Mouse (Mus musculus) embryonic facial prominence, embryonic 14.5 days (tissue): ENCODE results near the gene Top3b. TPM values are rescaled to one million over a fixed set of nuclear protein-coding genes. Genes with fewer than 3 reads are reported as not detected.
A peak's percentile ranks its signal among the peaks of the same experiment; 100 is the strongest.
"Not testable (repeated sequence)": the region's sequence is repeated elsewhere in the genome, so short reads cannot be mapped to it uniquely, and the experiment has no call there.

Source experiments
- ATAC-seq: fragments of 200-750 bp; cut with Nextera tagmentation; 2 replicates; pipeline ENCODE4 v1.8.0; 2017; ENCODE audit warnings: low read depth, moderate number of reproducible peaks, moderate TSS enrichment
- DNase-seq: peaks from one replicate; pipeline ENCODE4 v3.0.0-alpha.2; 2015; ENCODE audit warnings: low spot score
- H3K27ac ChIP-seq: fragments of 300-500 bp; sonication (generic); replicated peaks from 2 replicates; pipeline ENCODE4 v1.5.1; 2014; ENCODE audit warnings: low read depth, mild to moderate bottlenecking, low read length, moderate library complexity
- H3K27me3 ChIP-seq: fragments of 300-500 bp; sonication (generic); replicated peaks from 2 replicates; pipeline ENCODE4 v1.6.1; 2014; ENCODE audit warnings: low read length; ENCODE audit not compliant: control insufficient read depth, insufficient read depth
- H3K36me3 ChIP-seq: fragments of 300-500 bp; sonication (generic); 2 replicates; pipeline ENCODE4 v1.6.1; 2014; ENCODE audit warnings: low read length, mixed read lengths; ENCODE audit not compliant: control insufficient read depth, insufficient read depth
- H3K4me1 ChIP-seq: fragments of 300-500 bp; sonication (generic); 2 replicates; pipeline ENCODE4 v1.6.1; 2014; ENCODE audit warnings: antibody characterized with exemption, low read length; ENCODE audit not compliant: control insufficient read depth, insufficient read depth
- H3K4me2 ChIP-seq: fragments of 300-500 bp; sonication (generic); 2 replicates; pipeline ENCODE4 v1.6.1; 2014; ENCODE audit warnings: low read depth, mild to moderate bottlenecking, low read length, moderate library complexity, mixed read lengths
- H3K4me3 ChIP-seq: fragments of 300-500 bp; sonication (generic); 2 replicates; pipeline ENCODE4 v1.5.1; 2014; ENCODE audit warnings: low read depth, mild to moderate bottlenecking, low read length
- H3K9ac ChIP-seq: fragments of 300-500 bp; sonication (generic); 2 replicates; pipeline ENCODE4 v1.6.1; 2014; ENCODE audit warnings: low read depth, mild to moderate bottlenecking, low read length, moderate library complexity, mixed read lengths
- H3K9me3 ChIP-seq: fragments of 300-500 bp; sonication (generic); 2 replicates; pipeline ENCODE4 v1.6.1; 2016; ENCODE audit warnings: low read length; ENCODE audit not compliant: control insufficient read depth
- WGBS: fragments of 180-500 bp; shearing (Covaris S2); extraction: QIAGEN DNeasy Blood & Tissue Kit; methylation state at CpG from one replicate; pipeline ENCODE4 v1.1.7; 2014; 5-methylcytosine and 5-hydroxymethylcytosine counted together
- polyA plus RNA-seq: library from polyadenylated mRNA; unstranded; fragments of >200 nt; fragmentation: Nextera tagmentation; extraction: Ambion mirVana; gene quantifications from 2 replicates; pipeline ENCODE4 v1.2.1, GENCODE M21; 2014

Gene Top3b
- polyA plus RNA-seq, 1 experiment from 2014 or later: 63.7 TPM

GRCm38 (mm10) chr16:16855541-16855940, 15.0 kb upstream of the Top3b start:
- H3K36me3 ChIP-seq: no peaks in the 10 kb centered on the region
- ATAC-seq (no peak), DNase-seq (no peak)
- H3K9me3 ChIP-seq: no peaks in the 10 kb centered on the region
- H3K4me3 ChIP-seq: no peak overlapping the region
- H3K4me1 ChIP-seq: no peaks in the 10 kb centered on the region
- no peak overlapping the region for H3K4me2 ChIP-seq
- no peak overlapping the region for H3K9ac ChIP-seq
- 92% methylated on average over 1 of the region's 1 CpGs for WGBS
- no peaks in the 10 kb centered on the region for H3K27me3 ChIP-seq
- H3K27ac ChIP-seq: no peak overlapping the region

GRCm38 (mm10) chr16:16856054-16856453, 14.5 kb upstream of the Top3b start:
- H3K27me3 ChIP-seq, H3K27ac ChIP-seq, H3K9me3 ChIP-seq, H3K4me2 ChIP-seq, H3K9ac ChIP-seq, DNase-seq, H3K36me3 ChIP-seq, H3K4me3 ChIP-seq, H3K4me1 ChIP-seq, ATAC-seq: not testable (repeated sequence)
- 84% methylated on average over 9 of the region's 9 CpGs for WGBS

DNA sequence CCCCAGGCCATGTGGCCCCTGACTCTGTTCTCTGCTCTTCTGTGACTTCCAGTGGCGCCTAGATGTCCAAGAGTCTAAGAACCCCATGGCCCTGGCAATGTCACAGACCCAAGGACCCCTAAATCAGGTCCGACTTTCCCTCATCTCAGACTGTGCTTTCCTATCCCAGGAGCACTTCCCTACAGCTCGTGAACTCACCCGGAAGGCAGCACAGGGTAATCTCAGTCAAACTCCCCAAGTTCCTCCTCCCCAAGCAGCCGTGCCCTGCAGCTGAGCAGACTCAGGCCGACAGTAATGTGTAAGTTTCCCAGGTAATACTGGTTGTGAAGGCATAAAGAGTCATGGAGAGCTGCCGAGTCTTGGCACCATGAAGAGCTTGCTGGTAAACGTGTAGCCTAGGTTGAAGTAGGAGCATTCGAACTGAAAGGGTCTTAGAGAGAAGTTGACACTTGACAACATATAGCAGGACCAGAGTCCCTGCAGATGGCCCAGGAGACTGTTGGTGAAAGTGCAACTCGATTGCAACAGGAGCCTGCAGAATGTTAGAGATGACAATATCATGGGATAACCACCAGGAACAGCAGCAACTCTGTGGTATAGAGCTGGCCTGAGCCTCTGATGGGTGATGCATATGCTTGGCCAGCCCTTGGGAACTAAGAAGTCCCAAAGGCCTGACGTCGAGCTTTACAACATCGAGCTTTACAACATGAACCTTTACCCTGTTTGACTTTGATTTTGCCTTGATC, 13.6 kb upstream of the Top3b start:
- DNase-seq: no peak
- Histone ChIP-seq H3K36me3 (no peaks in the 10 kb centered on the region), H3K27ac (no peak overlapping the region), H3K9me3 (no peaks in the 10 kb centered on the region), H3K9ac (no peak overlapping the region), H3K27me3 (no peaks in the 10 kb centered on the region), H3K4me1 (no peaks in the 10 kb centered on the region), H3K4me3 (no peak overlapping the region), H3K4me2 (no peak overlapping the region)
- no peak for ATAC-seq
- WGBS: 74% methylated on average over 13 of the region's 13 CpGs

- ATAC-seq (no peak), DNase-seq (no peak)
- Histone ChIP-seq H3K27me3 (no peaks in the 10 kb centered on the region), H3K4me3 (no peak overlapping the region), H3K4me2 (no peak overlapping the region), H3K4me1 (no peaks in the 10 kb centered on the region), H3K9me3 (no peaks in the 10 kb centered on the region), H3K36me3 (no peaks in the 10 kb centered on the region), H3K27ac (no peak overlapping the region), H3K9ac (no peak overlapping the region)
- 62% methylated on average over 3 of the region's 3 CpGs for whole genome bisulfite sequencing
These were observed 8.2 kb upstream of the Top3b start for GRCm38 (mm10) chr16:16862288-16862687.

DNA sequence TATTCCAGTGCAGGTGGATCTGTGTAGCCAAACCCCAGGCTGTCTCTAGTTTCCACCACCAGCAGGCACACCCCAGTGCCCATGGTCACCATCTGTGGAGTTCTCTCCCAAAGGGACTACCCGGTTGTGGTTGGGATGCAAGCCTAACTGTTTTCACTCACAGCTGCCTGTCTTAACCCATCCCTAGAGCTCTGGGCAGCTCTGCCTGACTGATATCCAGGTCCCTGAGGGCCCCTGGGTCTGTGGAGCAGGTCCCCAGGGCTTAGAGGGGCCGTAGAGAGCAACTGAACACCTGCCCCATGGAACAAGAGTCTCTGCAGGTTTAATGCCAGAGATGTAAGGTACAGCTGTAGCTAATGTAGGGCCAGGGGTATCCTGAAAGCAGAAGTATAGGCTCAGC, 6.6 kb upstream of the Top3b start, which contains the start of gene Igll1:
TSS of gene Igll1 (minus strand) at position 8 of the 400 bp plus-strand sequence.
- Histone ChIP-seq H3K36me3 (no peaks in the 10 kb centered on the region), H3K9me3 (no peaks in the 10 kb centered on the region), H3K9ac (no peak within 1 kb of the TSS), H3K27ac (no peak within 1 kb of the TSS), H3K4me2 (no peak within 1 kb of the TSS), H3K4me1 (no peaks in the 10 kb centered on the region), H3K4me3 (no peak within 1 kb of the TSS), H3K27me3 (no peaks in the 10 kb centered on the region)
- WGBS: 67% methylated on average over 2 of the region's 2 CpGs
- ATAC-seq (peak; percentile 42; the same call in 1 of the 2 replicates), DNase-seq (no peak)

GRCm38 (mm10) chr16:16865217-16865616, 5.3 kb upstream of the Top3b start:
- Histone ChIP-seq H3K9ac (no peak overlapping the region), H3K4me1 (no peaks in the 10 kb centered on the region; the same call in 1 of the 2 replicates), H3K9me3 (no peaks in the 10 kb centered on the region), H3K4me2 (no peak overlapping the region), H3K27me3 (no peaks in the 10 kb centered on the region), H3K27ac (no peak overlapping the region), H3K4me3 (no peak overlapping the region), H3K36me3 (no peaks in the 10 kb centered on the region)
- DNase-seq: no peak
- no peak for ATAC-seq

DNA sequence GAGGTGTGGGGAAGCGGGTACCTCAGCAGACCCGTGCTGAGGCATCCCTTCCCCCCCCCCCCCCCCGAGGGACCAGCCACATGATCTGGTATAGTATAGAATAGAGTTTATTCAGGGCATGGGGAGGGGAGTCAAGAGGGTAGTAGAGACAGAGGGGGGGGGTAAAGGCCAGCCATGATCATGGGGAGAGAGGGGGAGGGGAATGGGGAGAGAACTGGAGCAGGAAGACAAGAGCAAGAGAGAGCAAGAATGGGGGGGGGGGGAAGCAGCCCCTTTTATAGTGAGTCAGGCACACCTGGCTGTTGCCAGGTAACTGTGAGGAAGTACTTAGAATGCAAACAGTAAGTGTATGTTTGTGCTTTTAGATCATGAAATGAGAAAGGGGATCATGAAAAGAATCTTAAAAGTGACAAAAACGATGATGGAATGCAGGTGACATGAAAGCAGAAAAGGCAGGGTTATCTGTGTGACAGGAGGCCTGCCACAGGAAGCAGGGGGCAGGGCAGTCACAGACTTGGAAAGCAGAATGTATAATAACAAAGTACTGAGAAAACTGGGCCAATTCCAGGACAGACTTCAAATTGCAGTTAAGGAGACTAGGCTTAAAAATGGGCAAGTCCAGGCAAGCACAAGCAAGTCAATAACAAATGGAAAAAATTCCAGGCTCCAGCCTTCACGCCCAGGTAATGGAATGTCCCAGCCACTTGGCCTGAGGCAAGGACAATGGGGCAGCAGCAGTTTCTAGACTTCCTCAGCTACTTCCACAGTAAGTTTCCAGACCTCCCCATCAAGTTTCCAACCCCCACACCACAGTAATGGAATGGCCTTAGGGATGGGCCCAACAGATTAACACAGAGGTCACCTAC, 4.6 kb upstream of the Top3b start:
- H3K36me3 ChIP-seq: no peaks in the 10 kb centered on the region
- no peak overlapping the region for H3K27ac ChIP-seq
- 37% methylated on average over 4 of the region's 5 CpGs for WGBS
- H3K9ac ChIP-seq: no peak overlapping the region
- H3K4me1 ChIP-seq: no peaks in the 10 kb centered on the region; the same call in 1 of the 2 replicates
- ATAC-seq (no peak), DNase-seq (peak; percentile 72)
- H3K27me3 ChIP-seq: no peaks in the 10 kb centered on the region
- H3K4me3 ChIP-seq: no peak overlapping the region
- H3K4me2 ChIP-seq: no peak overlapping the region
- H3K9me3 ChIP-seq: no peaks in the 10 kb centered on the region

DNA sequence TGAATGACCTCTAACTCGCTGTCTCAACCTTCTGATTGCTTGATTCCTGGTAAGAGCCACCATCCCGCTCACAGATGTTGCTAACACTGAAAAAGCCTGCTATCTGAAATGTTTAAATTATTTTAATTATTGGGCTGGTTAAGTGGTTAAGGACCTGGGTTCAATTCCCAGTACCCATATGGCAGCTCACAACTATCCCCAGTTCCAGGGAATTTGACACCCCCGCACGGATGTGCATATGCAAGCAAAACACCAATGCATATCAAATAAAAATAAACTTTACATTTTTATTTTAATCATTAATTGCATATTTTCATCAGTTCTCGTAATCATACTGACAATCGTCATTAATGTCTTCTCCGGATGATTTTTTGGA, 307 bp upstream of the Top3b start:
- Histone ChIP-seq H3K4me1 (peaks cover 5% of the 10 kb centered on the region), H3K9ac (peak overlapping the region; percentile 86), H3K27me3 (no peaks in the 10 kb centered on the region), H3K27ac (peak overlapping the region; percentile 95), H3K4me2 (peak overlapping the region; percentile 61), H3K9me3 (no peaks in the 10 kb centered on the region), H3K4me3 (peak overlapping the region; percentile 69), H3K36me3 (peaks cover 10% of the 10 kb centered on the region; the same call in 1 of the 2 replicates)
- peak; percentile 4; the same call in 1 of the 2 replicates for ATAC-seq
- DNase-seq: no peak
- 32% methylated on average over 7 of the region's 7 CpGs for WGBS
